Mouse (Mus musculus) hindbrain, embryonic 11.5 days (tissue): ENCODE data around the gene Ogdhl. TPM values are rescaled to one million over a fixed set of nuclear protein-coding genes. Genes with fewer than 3 reads are reported as not detected.

ENCODE experiments used
- ATAC-seq: fragments of 200-750 bp; cut with Nextera tagmentation; 2 replicates; pipeline ENCODE4 v1.8.0; 2017; ENCODE audit warnings: mild to moderate bottlenecking, moderate TSS enrichment, moderate library complexity; ENCODE audit not compliant: low FRiP score
- DNase-seq: peaks from one replicate; pipeline ENCODE4 v3.0.0-alpha.2; 2015; ENCODE audit warnings: low spot score
- H3K27ac ChIP-seq: fragments of 300-500 bp; sonication (generic); 2 replicates; pipeline ENCODE4 v1.5.1; 2014; ENCODE audit warnings: mild to moderate bottlenecking, low read depth, low read length
- H3K27me3 ChIP-seq: fragments of 300-500 bp; sonication (generic); 2 replicates; pipeline ENCODE4 v1.6.1; 2014; ENCODE audit warnings: mild to moderate bottlenecking, low read length, moderate library complexity, mixed read lengths; ENCODE audit not compliant: control insufficient read depth, insufficient read depth
- H3K36me3 ChIP-seq: fragments of 300-500 bp; sonication (generic); 2 replicates; pipeline ENCODE4 v1.6.1; 2014; ENCODE audit warnings: mild to moderate bottlenecking, low read length, moderate library complexity, mixed read lengths; ENCODE audit not compliant: control insufficient read depth, insufficient read depth
- H3K4me1 ChIP-seq: fragments of 300-500 bp; sonication (generic); replicated peaks from 2 replicates; pipeline ENCODE4 v1.6.1; 2014; ENCODE audit warnings: low read length, mixed read lengths; ENCODE audit not compliant: control insufficient read depth, insufficient read depth
- H3K4me2 ChIP-seq: fragments of 300-500 bp; sonication (generic); replicated peaks from 2 replicates; pipeline ENCODE4 v1.6.1; 2014; ENCODE audit warnings: mild to moderate bottlenecking, low read depth, low read length
- H3K4me3 ChIP-seq: fragments of 300-500 bp; sonication (generic); 2 replicates; pipeline ENCODE4 v1.5.1; 2014; ENCODE audit warnings: low read depth, low read length
- H3K9ac ChIP-seq: fragments of 300-500 bp; sonication (generic); 2 replicates; pipeline ENCODE4 v1.6.1; 2014; ENCODE audit warnings: low read depth, low read length
- H3K9me3 ChIP-seq: fragments of 300-500 bp; sonication (generic); 2 replicates; pipeline ENCODE4 v1.6.1; 2016; ENCODE audit warnings: low read length; ENCODE audit not compliant: control insufficient read depth
- WGBS: fragments of 180-500 bp; shearing (Covaris S2); extraction: QIAGEN DNeasy Blood & Tissue Kit; methylation state at CpG from one replicate; pipeline ENCODE4 v1.1.7; 2014; 5-methylcytosine and 5-hydroxymethylcytosine counted together
- polyA plus RNA-seq: library from polyadenylated mRNA; unstranded; fragments of >200 nt; fragmentation: Nextera tagmentation; extraction: Ambion mirVana; gene quantifications from 2 replicates; pipeline ENCODE4 v1.2.1, GENCODE M21; 2014

Ogdhl gene
- polyA plus RNA-seq, 1 experiment from 2014 or later = 14.5 TPM

DNA sequence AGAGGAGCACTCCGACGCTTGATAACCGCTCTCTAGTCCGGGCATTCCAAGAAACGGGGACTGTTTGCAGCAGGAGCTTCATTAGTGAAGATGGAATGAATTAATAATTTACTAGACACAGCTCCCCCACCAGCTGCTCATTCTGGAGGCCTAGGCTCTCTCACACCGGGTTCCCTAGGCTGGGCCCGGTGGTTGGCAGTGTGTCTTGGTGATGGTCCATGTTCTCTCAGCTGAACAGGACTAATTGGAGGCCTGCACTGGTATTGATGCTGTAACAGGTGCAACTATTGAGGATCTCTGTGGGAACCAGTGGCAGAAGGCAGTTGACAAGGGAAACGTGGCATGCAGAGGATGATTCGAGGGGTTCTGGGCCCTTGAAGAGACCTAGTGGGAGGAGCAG, 5.5 kb downstream of the Ogdhl start:
- ATAC-seq (no peak), DNase-seq (no peak)
- 0 out of 2 replicates have a peak, but pooled peaks cover 2% of the 10 kb centered on the region for H3K4me1 ChIP-seq
- no peak overlapping the region for H3K4me3 ChIP-seq
- H3K9me3 ChIP-seq = no peaks in the 10 kb centered on the region
- H3K36me3 ChIP-seq = no peaks in the 10 kb centered on the region
- H3K9ac ChIP-seq = no peak overlapping the region
- H3K27ac ChIP-seq = no peak overlapping the region
- no peaks in the 10 kb centered on the region for H3K27me3 ChIP-seq
- 84% methylated on average over 9 of the region's 9 CpGs for WGBS
- H3K4me2 ChIP-seq = no peak overlapping the region

DNA sequence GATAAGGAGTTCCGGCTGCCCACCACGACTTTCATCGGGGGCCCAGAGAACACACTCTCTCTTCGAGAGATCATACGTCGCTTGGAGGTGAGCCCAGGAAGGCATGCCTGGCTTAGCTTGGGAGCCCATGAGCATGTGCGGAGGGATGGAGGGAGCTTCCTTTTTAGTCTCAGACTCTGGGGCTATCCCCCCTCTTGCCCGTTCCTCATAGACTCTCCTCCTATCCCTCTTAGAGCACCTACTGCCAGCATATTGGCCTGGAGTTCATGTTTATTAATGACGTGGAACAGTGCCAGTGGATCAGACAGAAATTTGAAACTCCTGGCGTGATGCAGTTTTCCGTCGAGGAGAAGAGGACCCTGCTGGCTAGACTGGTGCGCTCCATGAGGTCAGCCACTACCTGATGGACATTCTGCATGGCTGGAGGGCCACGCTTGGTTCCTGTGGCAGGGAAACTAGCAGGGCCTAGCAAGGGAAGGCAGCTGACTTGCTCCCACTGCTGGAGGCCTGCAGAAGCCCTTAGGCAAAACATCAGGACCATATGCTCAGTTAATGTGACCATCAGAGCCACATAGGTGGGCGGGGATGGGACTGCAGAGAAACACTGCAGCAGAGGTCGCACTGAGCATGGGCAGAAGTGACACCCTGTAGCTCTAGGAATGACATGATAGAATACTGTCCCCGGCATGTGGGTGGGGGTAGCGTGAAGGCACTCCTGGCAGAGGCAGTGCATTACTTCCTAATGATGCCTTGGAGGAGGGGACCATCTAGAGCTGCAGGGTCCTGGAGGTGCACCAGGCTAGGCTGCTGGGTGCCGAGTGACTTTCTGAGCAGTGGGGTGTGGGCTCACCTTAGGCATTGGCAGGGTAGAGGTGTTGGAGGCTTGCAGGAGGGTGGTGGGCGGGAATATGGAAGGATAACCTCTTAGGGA, 11.0 kb downstream of the Ogdhl start:
- Histone ChIP-seq H3K9ac (no peak overlapping the region), H3K9me3 (no peaks in the 10 kb centered on the region), H3K36me3 (no peaks in the 10 kb centered on the region), H3K27me3 (no peaks in the 10 kb centered on the region), H3K4me1 (no peaks in the 10 kb centered on the region), H3K4me2 (no peak overlapping the region), H3K4me3 (no peak overlapping the region), H3K27ac (no peak overlapping the region)
- ATAC-seq (no peak), DNase-seq (no peak)
- 84% methylated on average over 20 of the region's 20 CpGs for WGBS

DNA sequence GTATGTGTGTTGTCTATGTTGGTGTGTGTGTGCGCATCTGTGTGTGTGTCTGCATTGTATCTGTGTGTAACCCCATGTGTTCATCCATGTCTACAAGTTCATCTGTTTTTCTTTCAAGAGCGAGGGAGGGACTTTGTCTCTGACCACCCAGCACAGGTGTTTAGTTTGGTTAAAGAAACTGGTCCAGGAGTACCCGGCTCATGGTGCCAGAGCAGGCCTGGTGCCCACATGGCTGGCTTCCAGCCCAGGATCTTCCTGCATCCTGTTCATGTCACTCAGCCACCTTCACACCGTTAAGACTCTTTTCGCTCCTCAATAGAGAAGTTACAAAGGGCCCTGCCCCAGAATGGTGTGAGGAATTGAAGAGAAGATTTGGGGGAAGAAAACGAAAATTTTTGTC, 14.2 kb downstream of the Ogdhl start:
- DNase-seq = no peak

DNA sequence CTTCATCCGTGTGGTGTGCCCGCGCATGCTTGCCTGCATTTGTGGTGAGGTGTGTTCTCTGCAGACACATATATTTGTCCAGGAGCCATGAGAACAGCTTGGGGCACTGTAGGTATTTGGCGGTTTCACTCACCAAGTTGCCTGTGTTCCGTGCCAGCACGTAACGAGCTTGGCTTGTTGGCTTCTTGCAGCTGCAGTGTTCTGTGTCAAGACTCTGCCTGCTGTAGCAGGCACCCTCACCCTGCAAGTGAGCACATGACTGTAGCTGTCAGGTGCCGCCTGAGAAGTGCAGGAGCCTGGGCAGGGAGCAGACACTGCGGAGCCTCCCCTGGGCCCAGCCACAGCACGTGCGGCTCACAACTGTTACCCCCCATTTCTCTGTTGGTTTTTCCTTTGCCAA, 14.7 kb downstream of the Ogdhl start:
- 96% methylated on average over 11 of the region's 11 CpGs for WGBS

More for the DNA sequence above, 14.2 kb downstream of the Ogdhl start:
- Histone ChIP-seq H3K9me3 (no peaks in the 10 kb centered on the region), H3K36me3 (no peaks in the 10 kb centered on the region), H3K9ac (no peak overlapping the region), H3K27me3 (no peaks in the 10 kb centered on the region), H3K4me3 (no peak overlapping the region), H3K4me1 (no peaks in the 10 kb centered on the region), H3K27ac (no peak overlapping the region), H3K4me2 (no peak overlapping the region)
- no peak for ATAC-seq
- WGBS = 86% methylated on average over 6 of the region's 6 CpGs

DNA sequence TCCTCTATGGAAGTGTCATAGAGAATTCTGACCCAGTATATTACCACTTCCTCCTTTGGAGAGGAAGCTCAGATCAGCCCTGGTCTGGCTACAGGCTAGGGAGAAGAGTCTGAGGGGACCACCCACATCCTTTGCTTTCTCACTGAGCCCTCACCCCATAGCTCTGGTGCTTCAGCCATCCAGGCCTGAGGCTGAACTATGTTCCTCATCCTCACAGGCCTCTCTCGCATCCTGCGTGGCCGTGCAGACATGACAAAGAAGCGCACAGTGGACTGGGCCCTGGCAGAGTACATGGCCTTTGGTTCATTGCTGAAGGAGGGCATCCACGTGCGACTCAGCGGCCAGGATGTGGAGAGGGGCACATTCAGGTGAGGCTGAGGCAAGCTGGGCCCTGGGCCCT, 20.0 kb downstream of the Ogdhl start:
- no peak overlapping the region for H3K4me3 ChIP-seq
- no peak for DNase-seq
- H3K27ac ChIP-seq = no peak overlapping the region
- H3K27me3 ChIP-seq = no peaks in the 10 kb centered on the region
- no peaks in the 10 kb centered on the region for H3K36me3 ChIP-seq
- WGBS = 100% methylated on average over 7 of the region's 7 CpGs
- H3K9ac ChIP-seq = no peak overlapping the region
- ATAC-seq = no peak
- no peak overlapping the region for H3K4me2 ChIP-seq
- no peaks in the 10 kb centered on the region for H3K4me1 ChIP-seq
- H3K9me3 ChIP-seq = no peaks in the 10 kb centered on the region

More for the DNA sequence above, 14.7 kb downstream of the Ogdhl start:
- Histone ChIP-seq H3K9ac (no peak overlapping the region), H3K4me1 (no peaks in the 10 kb centered on the region), H3K4me3 (no peak overlapping the region), H3K9me3 (no peaks in the 10 kb centered on the region), H3K27ac (no peak overlapping the region), H3K4me2 (no peak overlapping the region), H3K27me3 (no peaks in the 10 kb centered on the region), H3K36me3 (no peaks in the 10 kb centered on the region)
- DNase-seq (no peak), ATAC-seq (no peak)

DNA sequence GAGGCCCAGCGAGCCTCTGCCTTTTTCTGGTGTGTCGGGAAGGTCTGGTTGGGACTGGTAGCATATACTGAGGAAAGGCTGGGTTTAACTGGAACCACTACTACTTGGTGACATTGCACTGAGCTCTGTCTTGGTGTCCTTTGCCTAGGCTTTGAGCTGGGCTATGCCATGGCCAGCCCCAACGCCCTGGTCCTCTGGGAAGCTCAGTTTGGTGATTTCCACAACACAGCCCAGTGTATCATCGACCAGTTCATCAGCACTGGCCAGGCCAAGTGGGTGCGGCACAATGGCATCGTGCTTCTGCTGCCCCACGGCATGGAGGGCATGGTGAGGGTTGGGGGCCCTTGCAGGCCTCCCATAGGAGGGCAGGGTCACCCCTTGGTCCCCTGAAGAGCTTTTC, 22.4 kb downstream of the Ogdhl start:
- DNase-seq = no peak
- 94% methylated on average over 7 of the region's 7 CpGs for WGBS
- Histone ChIP-seq H3K27me3 (no peaks in the 10 kb centered on the region), H3K4me3 (no peak overlapping the region), H3K27ac (no peak overlapping the region), H3K4me2 (no peak overlapping the region), H3K4me1 (no peaks in the 10 kb centered on the region), H3K9me3 (no peaks in the 10 kb centered on the region), H3K36me3 (no peaks in the 10 kb centered on the region), H3K9ac (no peak overlapping the region)
- ATAC-seq = no peak

DNA sequence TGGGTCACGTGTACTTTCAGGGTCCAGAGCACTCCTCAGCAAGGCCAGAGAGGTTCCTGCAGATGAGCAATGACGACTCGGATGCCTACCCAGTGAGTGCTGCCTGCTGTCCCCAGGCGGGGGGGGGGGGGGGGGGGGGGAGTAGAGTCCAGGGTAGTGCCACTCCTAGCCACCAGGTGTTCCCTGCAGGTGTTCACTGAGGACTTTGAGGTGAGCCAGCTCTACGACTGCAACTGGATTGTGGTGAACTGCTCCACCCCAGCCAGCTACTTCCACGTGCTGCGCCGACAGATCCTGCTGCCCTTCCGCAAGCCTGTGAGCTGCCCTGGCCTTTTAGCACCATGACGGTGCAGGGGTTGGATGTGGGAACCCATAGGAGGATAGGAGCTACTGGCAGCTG, 22.9 kb downstream of the Ogdhl start:
- Histone ChIP-seq H3K27me3 (no peaks in the 10 kb centered on the region), H3K27ac (no peak overlapping the region), H3K9ac (no peak overlapping the region), H3K9me3 (no peaks in the 10 kb centered on the region), H3K36me3 (no peaks in the 10 kb centered on the region), H3K4me1 (no peaks in the 10 kb centered on the region), H3K4me2 (no peak overlapping the region), H3K4me3 (no peak overlapping the region)
- 87% methylated on average over 9 of the region's 10 CpGs for WGBS
- DNase-seq = no peak
- no peak for ATAC-seq

DNA sequence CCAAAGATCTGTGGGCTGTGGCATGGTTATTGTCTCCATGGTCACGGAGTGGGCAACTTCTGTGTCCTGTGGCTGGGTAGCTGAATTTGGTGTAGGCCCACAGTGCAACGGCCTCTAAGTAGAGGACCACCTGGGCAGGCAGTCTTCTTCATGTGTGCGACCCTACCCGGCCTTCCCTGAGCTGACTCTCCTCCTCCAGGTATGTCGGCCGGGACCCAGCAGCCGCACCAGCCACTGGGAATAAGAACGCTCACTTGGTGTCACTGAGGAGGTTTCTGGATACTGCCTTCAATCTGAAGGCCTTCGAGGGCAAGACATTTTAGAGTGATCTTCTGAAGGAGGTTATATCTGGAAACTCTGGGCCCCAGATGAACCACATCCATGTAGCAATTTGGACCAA, 25.5 kb downstream of the Ogdhl start:
- H3K4me1 ChIP-seq = no peaks in the 10 kb centered on the region
- DNase-seq = no peak
- H3K27me3 ChIP-seq = no peaks in the 10 kb centered on the region
- 91% methylated on average over 9 of the region's 9 CpGs for WGBS
- no peak overlapping the region for H3K27ac ChIP-seq
- no peaks in the 10 kb centered on the region for H3K36me3 ChIP-seq
- H3K9me3 ChIP-seq = no peaks in the 10 kb centered on the region
- no peak overlapping the region for H3K4me3 ChIP-seq
- no peak for ATAC-seq
- no peak overlapping the region for H3K4me2 ChIP-seq
- H3K9ac ChIP-seq = no peak overlapping the region
